Mouse (Mus musculus) testis, adult 2 months (tissue): ENCODE measurements at regions not wholly inside any gene's neighbourhood (a gene's known extent, or its start where the extent isn't known, plus 50 kb on each side); places are given as distances from the start of the nearest gene placed in this dataset.

Experiments used
- H3K27ac ChIP-seq: fragments of 200-500 bp; 2 replicates; pipeline ENCODE4 v1.5.1; 2012; ENCODE audit warnings: low read depth, low read length; ENCODE audit not compliant: control insufficient read depth, insufficient read depth
- H3K27me3 ChIP-seq: fragments of 200-500 bp; 2 replicates; pipeline ENCODE4 v1.6.1; 2012; ENCODE audit warnings: mild to moderate bottlenecking, low read length, moderate library complexity; ENCODE audit not compliant: control insufficient read depth, insufficient read depth
- H3K36me3 ChIP-seq: fragments of 200-500 bp; 2 replicates; pipeline ENCODE4 v1.6.1; 2012; ENCODE audit warnings: mild to moderate bottlenecking, low read length; ENCODE audit not compliant: control insufficient read depth, insufficient read depth
- H3K4me1 ChIP-seq: fragments of 200-500 bp; 2 replicates; pipeline ENCODE4 v1.6.1; 2012; ENCODE audit warnings: low read length; ENCODE audit not compliant: control insufficient read depth, insufficient read depth
- H3K4me3 ChIP-seq: fragments of 200-500 bp; 2 replicates; pipeline ENCODE4 v1.5.1; 2012; ENCODE audit warnings: low read depth, mild to moderate bottlenecking, low read length, moderate library complexity, mixed read lengths; ENCODE audit not compliant: control insufficient read depth
- CTCF ChIP-seq: fragments of 200-500 bp; IDR thresholded peaks from 2 replicates; pipeline ENCODE4 v1.5.1; 2012; ENCODE audit warnings: low read depth, mild to moderate bottlenecking, inconsistent platforms, low read length, moderate library complexity; ENCODE audit not compliant: control insufficient read depth, insufficient read depth, insufficient replicate concordance
- POLR2A ChIP-seq: fragments of 200-500 bp; IDR thresholded peaks from 2 replicates; pipeline ENCODE4 v1.6.1; 2012; ENCODE audit warnings: low read depth, mild to moderate bottlenecking, inconsistent platforms, low read length, moderate library complexity; ENCODE audit not compliant: control insufficient read depth

DNA sequence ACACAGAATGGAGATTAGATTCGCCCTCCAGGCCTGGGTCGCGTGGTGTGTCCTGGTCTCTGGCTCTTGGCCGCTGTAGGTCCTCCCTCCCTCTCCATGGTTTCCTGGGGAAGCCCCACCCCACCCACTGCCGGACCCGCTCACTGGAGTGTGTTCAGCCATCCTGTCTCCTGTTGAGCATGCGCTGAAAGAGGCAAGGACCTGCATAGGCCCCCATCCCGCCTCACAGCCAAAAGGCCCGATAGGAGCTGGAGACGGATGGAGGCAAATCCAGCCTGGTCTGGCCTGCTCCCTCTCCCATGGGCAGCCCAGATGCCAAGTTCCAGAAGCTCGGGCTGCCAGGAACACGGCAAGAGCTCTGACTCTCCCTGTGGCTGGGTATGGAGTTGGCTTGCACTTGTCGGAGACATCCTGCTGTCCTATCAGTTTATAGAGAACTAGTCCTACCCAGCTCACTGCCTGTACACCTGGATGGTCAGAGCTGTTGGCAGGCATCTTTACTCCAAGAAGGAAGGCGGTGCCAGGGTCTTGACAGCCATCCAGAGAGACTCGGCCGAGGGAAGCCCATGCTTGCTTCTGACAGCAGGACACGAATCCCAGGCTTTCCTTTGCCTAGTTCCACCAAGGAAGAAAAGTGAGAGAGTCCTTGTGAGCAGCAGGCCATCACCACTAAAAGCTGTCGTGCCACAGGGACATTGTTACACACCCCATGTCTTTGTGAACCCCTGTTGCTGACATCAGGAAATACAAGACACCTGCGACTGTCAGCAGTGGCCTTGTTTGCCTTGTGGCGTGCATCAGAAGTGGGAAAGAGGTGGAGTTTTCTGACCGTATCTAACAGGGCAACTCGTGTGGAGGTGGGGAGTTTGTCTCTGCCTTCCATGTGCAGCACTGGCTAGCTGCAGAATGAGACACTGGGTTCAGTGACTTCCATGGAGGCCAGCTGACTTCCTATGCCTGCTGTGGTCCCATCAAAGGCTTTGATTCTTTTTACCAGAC is 228.9 kb upstream of the Prok2 start:
- Histone ChIP-seq H3K4me3 (no peak overlapping the region), H3K27me3 (no peaks in the 10 kb centered on the region), H3K36me3 (no peaks in the 10 kb centered on the region), H3K27ac (no peak overlapping the region), H3K4me1 (peaks cover 4% of the 10 kb centered on the region)
- no peak for TF ChIP-seq POLR2A
- TF ChIP-seq CTCF: no peak

DNA sequence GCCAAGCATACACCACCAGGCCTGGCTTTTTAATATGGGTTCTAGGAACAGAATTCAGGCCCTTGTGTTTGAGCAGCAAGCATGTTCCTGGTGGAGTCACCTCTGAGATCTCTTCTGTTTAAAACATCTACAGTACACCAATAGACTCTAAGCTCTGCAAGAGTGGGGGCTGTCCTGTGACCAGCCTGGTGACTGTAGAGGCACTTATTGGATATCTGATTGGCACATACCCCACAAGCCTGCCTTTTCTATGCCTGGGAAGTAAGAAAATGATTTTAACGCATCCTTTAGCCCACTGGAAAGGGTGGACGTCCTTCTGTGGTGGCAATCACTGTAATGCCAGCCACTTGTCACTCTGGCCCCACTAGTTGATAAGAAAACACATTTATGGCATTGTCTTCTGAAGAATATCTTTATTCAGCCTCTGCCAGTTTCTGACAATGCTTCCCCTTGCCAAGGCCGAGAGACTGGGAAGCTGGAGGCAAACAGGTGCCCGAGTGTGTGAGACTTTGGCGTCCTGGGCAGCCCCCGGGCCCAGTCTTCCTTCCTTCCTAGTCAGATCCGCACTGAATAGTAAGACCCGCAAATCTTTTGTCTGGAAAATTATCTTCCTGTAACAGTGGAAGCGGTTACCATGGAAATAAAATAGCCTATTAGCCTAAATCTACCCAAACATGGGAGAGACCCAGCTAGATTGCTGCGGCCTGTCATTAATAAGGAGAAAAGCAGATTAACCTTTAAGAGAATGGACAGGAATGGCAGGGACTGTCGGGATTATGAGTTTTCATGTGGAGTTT is 228.0 kb upstream of the Prok2 start:
- Histone ChIP-seq H3K36me3 (no peaks in the 10 kb centered on the region), H3K27me3 (no peaks in the 10 kb centered on the region), H3K27ac (no peak overlapping the region), H3K4me1 (peaks cover 4% of the 10 kb centered on the region), H3K4me3 (no peak overlapping the region)
- TF ChIP-seq CTCF (no peak), POLR2A (no peak)

DNA sequence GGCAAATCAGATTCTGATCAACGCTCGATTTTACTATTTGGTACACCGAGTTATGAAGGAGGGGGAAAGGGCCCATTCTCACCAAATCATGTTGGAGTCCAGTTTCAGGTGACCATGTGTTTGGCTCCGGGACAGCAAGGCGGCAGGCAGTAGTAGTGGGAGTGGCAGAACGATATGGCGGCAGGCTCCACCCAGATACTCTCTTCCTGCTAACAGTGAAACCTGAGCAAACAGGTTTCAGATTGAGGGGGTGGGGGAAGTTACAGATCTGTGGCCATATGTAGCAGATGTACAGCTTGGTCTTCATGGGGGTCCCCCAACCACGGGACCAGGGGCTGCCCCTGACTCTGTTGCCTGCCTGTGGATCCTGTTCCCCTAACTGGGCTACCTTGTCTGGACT is 224.6 kb upstream of the Prok2 start:
- H3K27ac ChIP-seq: no peak overlapping the region
- H3K4me3 ChIP-seq: peak overlapping the region; percentile 27
- no peaks in the 10 kb centered on the region for H3K36me3 ChIP-seq
- H3K27me3 ChIP-seq: no peaks in the 10 kb centered on the region
- TF ChIP-seq POLR2A: no peak
- no peak for TF ChIP-seq CTCF
- peaks cover 4% of the 10 kb centered on the region for H3K4me1 ChIP-seq

DNA sequence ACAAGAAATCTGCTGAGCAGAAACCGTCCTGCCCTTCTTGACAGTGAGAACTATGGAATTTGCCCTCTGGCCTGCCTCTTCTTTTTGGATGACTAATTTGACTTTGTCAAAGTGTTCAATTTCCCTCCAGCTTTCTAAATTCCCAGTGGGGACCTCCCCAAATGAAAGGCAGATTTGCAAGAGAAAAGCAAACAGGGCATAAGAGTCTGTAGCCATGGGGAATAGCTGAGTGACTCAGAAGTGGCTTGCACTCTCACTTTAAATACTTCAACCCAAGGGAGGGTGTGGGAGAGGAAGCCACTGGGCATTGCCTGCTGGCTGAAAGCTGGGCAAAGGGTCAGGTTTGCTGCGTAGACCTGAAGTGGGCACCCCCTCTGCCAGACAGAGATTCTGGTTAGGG is 220.7 kb upstream of the Prok2 start:
- no peaks in the 10 kb centered on the region for H3K27me3 ChIP-seq
- no peak overlapping the region for H3K4me3 ChIP-seq
- H3K27ac ChIP-seq: no peak overlapping the region
- H3K4me1 ChIP-seq: peaks cover 2% of the 10 kb centered on the region
- no peaks in the 10 kb centered on the region for H3K36me3 ChIP-seq
- TF ChIP-seq CTCF (no peak), POLR2A (no peak)

DNA sequence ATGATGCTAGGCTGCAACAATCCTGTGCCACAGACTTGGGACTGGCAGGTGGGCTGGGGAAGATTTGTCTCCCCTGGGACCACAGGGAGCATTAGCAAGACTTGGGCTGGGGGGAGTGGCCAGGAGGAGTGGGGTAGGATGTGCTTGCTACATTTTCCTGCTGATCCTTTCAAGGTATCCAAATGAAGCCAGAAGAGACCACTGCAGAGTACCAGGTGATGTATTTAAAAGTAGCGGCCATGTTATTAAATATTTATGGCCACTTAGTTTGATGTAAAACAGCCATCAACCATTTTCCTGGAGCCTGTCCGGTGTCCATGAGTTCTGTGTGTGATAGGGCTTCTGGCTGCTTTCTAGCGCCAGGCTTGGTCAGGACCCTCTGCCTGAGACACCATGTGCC is 220.3 kb upstream of the Prok2 start:
- H3K4me3 ChIP-seq: no peak overlapping the region
- no peaks in the 10 kb centered on the region for H3K36me3 ChIP-seq
- H3K27me3 ChIP-seq: no peaks in the 10 kb centered on the region
- H3K4me1 ChIP-seq: peaks cover 2% of the 10 kb centered on the region
- TF ChIP-seq CTCF (no peak), POLR2A (no peak)
- H3K27ac ChIP-seq: no peak overlapping the region

DNA sequence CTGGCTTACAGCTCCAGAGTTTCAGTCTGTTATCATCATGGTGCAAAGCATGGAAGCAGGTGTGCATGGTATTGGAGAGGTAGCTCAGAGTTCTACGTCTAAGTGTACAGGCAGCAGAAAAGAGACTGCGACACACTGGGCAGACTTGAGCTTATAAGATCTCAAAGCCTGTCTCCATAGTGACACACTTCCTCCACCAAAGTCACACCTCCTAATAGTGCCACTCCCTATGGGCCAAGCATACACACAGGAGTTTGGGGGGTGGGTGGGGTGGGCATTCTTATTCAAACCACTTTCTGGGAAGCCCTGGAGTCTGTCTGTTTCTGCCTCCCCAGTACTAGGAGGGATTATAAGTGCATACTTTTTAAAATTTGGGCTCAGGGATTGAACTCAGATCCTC is 219.5 kb upstream of the Prok2 start:
- H3K4me3 ChIP-seq: no peak overlapping the region
- no peaks in the 10 kb centered on the region for H3K36me3 ChIP-seq
- no peak for TF ChIP-seq POLR2A
- TF ChIP-seq CTCF: no peak
- no peaks in the 10 kb centered on the region; the same call in 1 of the 2 replicates for H3K4me1 ChIP-seq
- no peaks in the 10 kb centered on the region for H3K27me3 ChIP-seq
- no peak overlapping the region for H3K27ac ChIP-seq

DNA sequence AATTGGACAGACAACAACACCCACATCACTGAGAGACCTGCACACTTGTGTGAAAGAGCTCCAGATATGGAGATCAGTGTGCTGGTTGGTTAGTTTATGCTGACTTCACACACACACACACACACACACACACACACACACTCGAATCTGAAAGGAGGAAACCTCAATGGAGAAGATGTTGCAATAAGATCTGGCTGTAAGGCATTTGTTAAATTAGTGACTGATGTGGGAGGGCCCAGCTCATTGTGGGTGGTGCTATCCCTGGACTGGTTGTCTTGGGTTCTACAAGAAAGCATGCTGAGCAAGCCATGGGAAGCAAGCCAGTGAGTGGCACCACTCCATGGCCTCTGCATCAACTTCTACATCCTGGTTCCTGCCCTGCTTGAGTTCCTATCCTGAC is 216.8 kb upstream of the Prok2 start:
- TF ChIP-seq CTCF (no peak), POLR2A (no peak)
- H3K4me3 ChIP-seq: no peak overlapping the region
- no peaks in the 10 kb centered on the region for H3K36me3 ChIP-seq

More for the DNA sequence above, 216.8 kb upstream of the Prok2 start:
- H3K27ac ChIP-seq: no peak overlapping the region
- H3K4me1 ChIP-seq: no peaks in the 10 kb centered on the region
- no peaks in the 10 kb centered on the region for H3K27me3 ChIP-seq
